Mouse (Mus musculus): ENCODE results near the gene Mmp27. TPM values are rescaled to one million over a fixed set of nuclear protein-coding genes. Genes with fewer than 3 reads are reported as not detected.

Gene Mmp27
- polyA plus RNA-seq, 1 experiment from 2014 or later, result 1.6 TPM

DNA sequence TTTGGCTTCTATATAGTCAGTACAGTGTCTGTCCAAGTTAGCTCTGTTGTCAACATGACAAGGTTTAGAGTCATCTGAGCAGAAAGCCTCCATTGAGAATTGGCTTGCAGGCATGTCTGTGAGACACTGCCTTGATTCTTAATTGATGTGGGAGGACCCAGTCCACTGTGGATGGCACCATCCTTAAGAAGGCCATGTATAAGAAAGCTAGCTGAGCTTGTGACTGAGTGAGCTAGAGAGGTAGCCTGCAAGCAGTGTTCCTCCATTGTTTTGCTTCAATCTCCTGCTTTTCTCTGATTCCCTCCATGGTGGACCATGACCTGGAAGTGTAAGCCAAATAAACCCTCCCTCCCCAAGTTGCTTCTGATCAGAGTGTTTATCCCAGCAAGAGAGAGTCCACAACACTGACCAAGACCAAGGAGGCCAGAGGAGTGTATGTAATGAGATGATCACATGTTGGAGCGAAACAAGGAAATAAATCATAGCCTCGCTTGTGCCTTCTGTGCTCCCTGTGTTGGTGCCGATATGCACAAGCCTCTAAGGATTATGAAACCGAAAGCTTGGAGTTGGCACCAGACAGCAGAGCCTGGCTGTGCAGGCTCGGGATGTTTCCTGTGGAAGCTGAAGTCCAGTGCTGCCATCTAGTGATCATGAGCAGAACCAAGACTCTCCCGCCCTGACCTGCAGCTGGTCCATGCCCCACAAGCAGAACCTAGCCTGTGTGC is 23.8 kb downstream of the Mmp27 start:
- in situ Hi-C loops (cut with MboI; ENCODE audit: low pct_unique_long_range_greater_than_20kb), result loop anchor here (10.0 kb wide), 1 partner anchor 380 kb away; no protein-coding TSS in a partner anchor
- DNase-seq (ENCODE audit: low read depth, low spot score) (peak; percentile 44), ATAC-seq (peak; percentile 100)
- H3K27me3 ChIP-seq, result peaks cover 3% of the 10 kb centered on the region
- ChIA-PET POLR2A (interaction anchor here (0.7 kb wide), 1 partner anchor 377 kb away, joined by 3 read pairs; no protein-coding TSS in a partner anchor), CTCF (interaction anchor here (1.1 to 3.5 kb wide), 20 partner anchors 9 to 384 kb away, joined by 3 to 22 read pairs (median 6); partner anchors contain the start of genes Mmp27 and Mmp8)
- TF ChIP-seq CTCF (IDR thresholded peaks at IDR 0.05), result peak; percentile 92

DNA sequence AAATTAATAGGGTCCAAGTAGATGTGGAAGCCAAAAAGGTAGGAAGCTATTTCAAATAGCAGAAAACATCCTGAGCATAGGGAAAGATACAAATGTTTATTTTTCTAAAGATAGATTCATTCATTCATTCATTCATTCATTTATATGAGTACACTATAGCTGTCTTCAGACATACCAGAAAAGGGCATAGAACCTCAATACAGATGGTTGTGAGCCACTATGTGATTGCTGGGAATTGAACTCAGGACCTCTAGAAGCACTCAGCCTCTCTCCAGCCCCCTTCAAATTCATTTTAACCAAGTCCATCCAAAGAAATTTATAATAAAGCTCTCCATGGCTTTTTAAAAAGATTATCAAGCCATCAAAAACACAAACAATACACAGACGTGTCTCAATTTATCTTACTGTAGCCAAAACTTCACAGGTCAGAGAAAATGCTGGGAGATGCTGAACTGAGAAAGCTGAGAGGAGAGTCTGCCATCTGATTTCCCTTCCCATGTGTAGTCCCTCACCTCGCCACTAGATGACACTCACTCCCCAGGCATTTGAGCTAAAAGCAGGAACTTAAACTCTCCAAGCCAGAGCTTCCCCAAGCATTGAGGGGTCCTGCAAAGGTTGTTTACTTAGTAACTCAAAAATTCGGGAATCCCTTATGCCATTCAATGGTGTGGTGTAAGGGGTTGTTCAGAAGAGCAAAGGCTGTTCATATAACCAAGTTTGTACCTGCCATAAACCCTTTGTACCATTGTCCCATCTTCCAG is 32.0 kb downstream of the Mmp27 start:
- ATAC-seq (peak; percentile 60), DNase-seq (ENCODE audit: low read depth, low spot score) (no peak)
- ChIA-PET CTCF (interaction anchor here (0.7 to 2.3 kb wide), 20 partner anchors 9 to 403 kb away, joined by 3 to 13 read pairs (median 4); partner anchors contain the start of gene Mmp20), POLR2A (interaction anchor here (0.7 kb wide), 1 partner anchor 124 kb away, joined by 10 read pairs; no protein-coding TSS in a partner anchor)
- in situ Hi-C loops (cut with MboI; ENCODE audit: low pct_unique_long_range_greater_than_20kb), result loop anchor here (10.0 to 25.0 kb wide), 4 partner anchors 112 to 609 kb away; no protein-coding TSS in a partner anchor
- TF ChIP-seq CTCF (IDR thresholded peaks at IDR 0.05), result peak; percentile 96
- H3K27me3 ChIP-seq, result no peaks in the 10 kb centered on the region

DNA sequence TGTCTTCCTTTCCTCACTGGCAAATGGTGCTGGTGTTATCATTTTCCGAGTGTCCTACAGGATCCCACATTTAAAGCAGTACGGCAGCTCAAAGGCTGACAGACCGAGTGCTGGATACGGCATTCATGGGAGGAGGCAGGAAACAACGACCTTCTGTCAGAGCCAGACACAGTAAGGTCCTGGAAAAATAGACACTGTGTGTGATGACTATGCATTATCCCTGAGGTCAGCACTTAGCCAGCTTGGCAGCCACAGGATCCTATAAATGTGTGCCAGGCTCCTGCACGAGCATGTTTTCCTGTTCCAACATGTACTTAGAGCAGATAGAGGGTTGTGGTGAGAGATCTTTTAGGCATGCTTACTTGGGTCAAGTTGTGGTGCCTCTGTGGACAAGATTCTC is 32.8 kb downstream of the Mmp27 start:
- ChIA-PET CTCF (interaction anchor here (0.6 to 2.3 kb wide), 18 partner anchors 9 to 396 kb away, joined by 3 to 13 read pairs (median 4); no protein-coding TSS in a partner anchor), POLR2A (interaction anchor here (0.7 kb wide), 1 partner anchor 123 kb away, joined by 10 read pairs; no protein-coding TSS in a partner anchor)
- ATAC-seq (no peak), DNase-seq (ENCODE audit: low read depth, low spot score) (no peak)
- in situ Hi-C loops (cut with MboI; ENCODE audit: low pct_unique_long_range_greater_than_20kb), result loop anchor here (10.0 to 25.0 kb wide), 4 partner anchors 111 to 608 kb away; no protein-coding TSS in a partner anchor
- no peaks in the 10 kb centered on the region for H3K27me3 ChIP-seq
- no peak for TF ChIP-seq CTCF (IDR thresholded peaks at IDR 0.05)

DNA sequence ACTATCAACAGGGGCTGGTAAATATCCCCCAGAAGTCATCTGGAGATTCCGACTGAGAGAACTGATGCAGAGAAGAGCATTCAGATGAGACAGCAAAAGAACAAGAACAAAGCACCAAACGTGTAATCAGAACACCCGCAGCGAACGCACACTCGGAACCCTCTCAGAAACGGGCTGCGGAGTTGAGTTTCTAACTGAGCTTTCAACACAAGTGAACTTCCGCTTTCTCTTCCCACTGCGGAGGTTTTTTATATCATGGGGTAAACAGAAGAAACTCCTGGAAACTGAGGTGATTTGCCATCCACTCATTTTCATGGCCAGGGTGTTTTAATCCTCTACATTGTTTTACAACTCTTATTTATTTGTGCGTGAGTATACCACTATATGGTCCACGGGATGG is 34.4 kb downstream of the Mmp27 start:
- in situ Hi-C loops (cut with MboI; ENCODE audit: low pct_unique_long_range_greater_than_20kb), result loop anchor here (10.0 to 25.0 kb wide), 4 partner anchors 109 to 607 kb away; no protein-coding TSS in a partner anchor
- no peaks in the 10 kb centered on the region for H3K27me3 ChIP-seq
- no peak for ATAC-seq
- CTCF ChIA-PET, result no interaction called here
- no peak for TF ChIP-seq CTCF (IDR thresholded peaks at IDR 0.05)
- POLR2A ChIA-PET, result interaction anchor here (0.6 kb wide), 1 partner anchor 250 kb away, joined by 4 read pairs; no protein-coding TSS in a partner anchor
- DNase-seq (ENCODE audit: low read depth, low spot score), result no peak

DNA sequence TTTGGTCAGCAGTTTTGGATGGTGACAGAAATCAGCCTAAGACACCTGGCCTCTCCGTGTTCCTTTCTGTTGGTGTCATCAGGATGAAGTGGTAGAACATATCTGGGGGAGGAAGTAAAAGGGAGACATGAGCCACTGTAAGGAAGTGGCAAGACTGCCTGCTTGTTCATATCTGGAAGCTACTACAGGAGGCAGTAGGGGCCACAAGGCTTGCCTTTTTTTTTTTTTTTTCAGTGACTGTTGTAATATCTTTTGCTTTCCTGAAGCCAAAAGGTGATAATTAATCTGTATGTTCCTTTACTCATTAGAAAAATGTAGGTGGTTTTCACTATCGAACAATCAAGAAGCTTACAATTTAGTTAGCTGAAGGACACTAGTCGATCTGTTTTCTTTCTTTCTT is 51.4 kb downstream of the Mmp27 start:
- in situ Hi-C loops (cut with MboI; ENCODE audit: low pct_unique_long_range_greater_than_20kb), result loop anchor here (25.0 kb wide), 1 partner anchor 590 kb away; no protein-coding TSS in a partner anchor
- TF ChIP-seq CTCF (IDR thresholded peaks at IDR 0.05), result no peak
- CTCF ChIA-PET, result interaction anchor here (1.0 kb wide), 1 partner anchor 10 kb away, joined by 3 read pairs; no protein-coding TSS in a partner anchor
- DNase-seq (ENCODE audit: low read depth, low spot score) (no peak), ATAC-seq (no peak)
- POLR2A ChIA-PET, result no interaction called here
- no peaks in the 10 kb centered on the region for H3K27me3 ChIP-seq

DNA sequence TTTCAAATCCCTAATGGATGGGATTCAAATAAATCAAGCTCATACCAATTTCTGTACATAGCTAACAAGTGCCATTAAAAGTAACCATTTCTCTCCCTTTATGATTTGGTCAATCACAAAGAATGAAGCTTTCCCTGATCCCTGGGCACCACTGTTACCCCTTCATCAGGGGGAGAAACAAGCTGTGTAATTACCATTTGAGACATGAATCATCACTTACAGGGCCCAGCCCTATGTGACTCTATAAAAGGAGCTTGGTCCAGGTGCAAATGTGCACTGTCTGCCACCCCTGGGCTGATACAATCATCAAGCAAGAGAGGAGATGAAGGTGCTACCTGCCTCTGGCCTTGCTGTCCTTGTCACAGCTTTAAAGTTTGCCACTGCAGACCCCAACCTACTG is 56.7 kb downstream of the Mmp27 start, which contains the start of gene Mmp20:
Gene Mmp20, plus strand, starts transcription at position 301 of the 400 bp plus-strand sequence.
- no peaks in the 10 kb centered on the region for H3K27me3 ChIP-seq
- POLR2A ChIA-PET, result no interaction called here

More for the DNA sequence above, 56.7 kb downstream of the Mmp27 start, which contains the start of gene Mmp20:
- ATAC-seq (no peak), DNase-seq (ENCODE audit: low read depth, low spot score) (no peak)
- TF ChIP-seq CTCF (IDR thresholded peaks at IDR 0.05), result no peak
- CTCF ChIA-PET, result interaction anchor here (1.2 to 2.8 kb wide), 2 partner anchors 13 to 25 kb away, joined by 5 to 11 read pairs; no protein-coding TSS in a partner anchor
- in situ Hi-C loops (cut with MboI; ENCODE audit: low pct_unique_long_range_greater_than_20kb), result no loop called here

Other genes with a start within 250 kb of the Mmp27 start
- 3.3 TPM for gene Mmp12, start 227.0 kb upstream of the Mmp27 start, polyA plus RNA-seq (2021)
- not detected for gene Mmp1b, start 183.3 kb upstream of the Mmp27 start, polyA plus RNA-seq (2021)
- 0.08 TPM for gene Mmp3, start 125.6 kb upstream of the Mmp27 start, polyA plus RNA-seq (2021)
- gene Mmp10, start 69.0 kb upstream of the Mmp27 start, polyA plus RNA-seq (2021), result 0.72 TPM
- gene Mmp8, start 12.9 kb upstream of the Mmp27 start, polyA plus RNA-seq (2021), result 0.12 TPM
- not detected for gene Mmp20, start 56.8 kb downstream of the Mmp27 start, polyA plus RNA-seq (2021)
- not detected for gene Mmp7, start 120.7 kb downstream of the Mmp27 start, polyA plus RNA-seq (2021)
- gene Tmem123, start 192.6 kb downstream of the Mmp27 start, polyA plus RNA-seq (2021), result 83.9 TPM

Measured in Patski (cell line).